Mouse (Mus musculus) heart, postnatal 0 days (tissue): ENCODE data around the gene Gm8104.
"Not testable (repeated sequence)": the region's sequence is repeated elsewhere in the genome, so short reads cannot be mapped to it uniquely, and the experiment has no call there.

Experiments used
- CTCF ChIP-seq: IDR thresholded peaks from 2 replicates; pipeline ENCODE4 v1.5.1; 2016; ENCODE audit warnings: antibody characterized with exemption, control low read depth, low read depth
- EP300 ChIP-seq: IDR thresholded peaks from 2 replicates; pipeline ENCODE4 v1.6.1; 2016; ENCODE audit warnings: antibody characterized with exemption, low read depth

GRCm38 (mm10) chr14:43076543-43076942 lies 23.9 kb upstream of the Gm8104 start, which contains the start of gene Gm8094:
- not testable (repeated sequence) for TF ChIP-seq CTCF, EP300
